Mouse (Mus musculus): ENCODE results near the gene Rac2. TPM values are rescaled to one million over a fixed set of nuclear protein-coding genes. Genes with fewer than 3 reads are reported as not detected.

The Rac2 gene
- polyA plus RNA-seq, 1 experiment from 2014 or later = 7.6 TPM

- Histone ChIP-seq H3K27me3 (ENCODE audit: control insufficient read depth, insufficient read depth, low read length) (no peaks in the 10 kb centered on the region), H3K27ac (ENCODE audit: low read depth, low read length) (no peak overlapping the region), H3K36me3 (ENCODE audit: control insufficient read depth, insufficient read depth, low read length) (no peaks in the 10 kb centered on the region), H3K4me3 (ENCODE audit: low read length) (no peak overlapping the region), H3K9ac (ENCODE audit: low read depth, low read length) (no peak overlapping the region), H3K4me1 (ENCODE audit: control insufficient read depth, insufficient read depth, low read length) (no peaks in the 10 kb centered on the region), H3K9me3 (ENCODE audit: control insufficient read depth, low read length) (no peaks in the 10 kb centered on the region), H3K4me2 (replicated peaks; ENCODE audit: low read depth, low read length) (no peak overlapping the region)
- whole genome bisulfite sequencing = 81% methylated on average over 13 of the region's 13 CpGs
- no peak for ATAC-seq (ENCODE audit: low FRiP score, low TSS enrichment)
These were observed 27.1 kb upstream of the Rac2 start for GRCm38 (mm10) chr15:78599529-78600193.

DNA sequence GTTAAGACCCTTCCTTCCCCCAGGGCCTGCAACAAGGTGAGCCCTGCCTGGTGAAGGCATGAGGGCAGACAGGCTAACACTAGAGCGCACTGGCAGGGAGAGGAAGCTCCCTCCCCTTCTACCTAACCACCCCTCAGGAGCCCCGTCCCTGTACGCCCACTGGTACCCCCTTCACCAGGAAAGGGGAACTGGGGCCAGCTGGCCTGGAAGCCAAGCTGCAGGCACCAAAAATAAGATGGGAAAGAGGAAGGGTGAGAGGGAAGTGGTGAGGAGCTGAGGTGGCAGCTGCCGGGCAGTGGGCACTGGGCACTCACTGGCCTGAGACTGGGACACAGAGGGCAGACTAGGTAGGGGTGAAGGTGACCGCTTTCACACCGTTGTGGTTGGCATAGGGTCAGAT, 26.5 kb upstream of the Rac2 start:
- Histone ChIP-seq H3K4me2 (replicated peaks; ENCODE audit: low read depth, low read length) (no peak overlapping the region), H3K9me3 (ENCODE audit: control insufficient read depth, low read length) (no peaks in the 10 kb centered on the region), H3K9ac (ENCODE audit: low read depth, low read length) (no peak overlapping the region), H3K4me3 (ENCODE audit: low read length) (no peak overlapping the region), H3K4me1 (ENCODE audit: control insufficient read depth, insufficient read depth, low read length) (no peaks in the 10 kb centered on the region), H3K27me3 (ENCODE audit: control insufficient read depth, insufficient read depth, low read length) (no peaks in the 10 kb centered on the region), H3K27ac (ENCODE audit: low read depth, low read length) (no peak overlapping the region), H3K36me3 (ENCODE audit: control insufficient read depth, insufficient read depth, low read length) (no peaks in the 10 kb centered on the region)
- 89% methylated on average over 6 of the region's 6 CpGs for WGBS
- no peak for ATAC-seq (ENCODE audit: low FRiP score, low TSS enrichment)

GRCm38 (mm10) chr15:78597729-78598128, 25.1 kb upstream of the Rac2 start:
- Histone ChIP-seq H3K27me3 (ENCODE audit: control insufficient read depth, insufficient read depth, low read length) (no peaks in the 10 kb centered on the region), H3K4me1 (ENCODE audit: control insufficient read depth, insufficient read depth, low read length) (no peaks in the 10 kb centered on the region), H3K4me2 (replicated peaks; ENCODE audit: low read depth, low read length) (no peak overlapping the region), H3K9me3 (ENCODE audit: control insufficient read depth, low read length) (no peaks in the 10 kb centered on the region), H3K36me3 (ENCODE audit: control insufficient read depth, insufficient read depth, low read length) (no peaks in the 10 kb centered on the region), H3K4me3 (ENCODE audit: low read length) (no peak overlapping the region), H3K9ac (ENCODE audit: low read depth, low read length) (no peak overlapping the region), H3K27ac (ENCODE audit: low read depth, low read length) (no peak overlapping the region)
- 0 out of 2 replicates have a peak, but pooled peaks have one; percentile 51 for ATAC-seq (ENCODE audit: low FRiP score, low TSS enrichment)
- WGBS = 46% methylated on average over 4 of the region's 4 CpGs

DNA sequence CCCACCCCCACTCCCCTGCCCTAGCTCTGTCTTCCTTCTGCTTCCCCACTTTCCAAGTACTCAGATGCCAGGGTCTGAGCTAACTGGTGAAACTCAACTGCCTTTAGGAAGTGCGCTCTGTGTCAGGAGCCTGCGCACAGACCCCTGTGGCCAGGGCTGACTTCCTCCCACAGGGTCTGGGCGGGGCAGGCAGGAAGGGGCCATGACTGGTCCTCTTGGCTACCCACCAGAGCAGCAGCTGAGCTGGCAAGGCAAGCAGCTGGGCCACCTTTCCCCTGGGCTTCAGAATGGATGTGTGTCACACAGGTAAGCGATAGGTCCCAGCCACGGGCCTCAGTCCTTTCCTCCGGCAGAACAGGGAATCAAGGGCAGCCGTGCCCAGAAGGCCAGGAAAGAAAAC, 24.3 kb upstream of the Rac2 start, which contains the start of gene Cyth4:
Cyth4 (plus strand) TSS at position 134 of the 400 bp plus-strand sequence.
- no peak for ATAC-seq (ENCODE audit: low FRiP score, low TSS enrichment)

DNA sequence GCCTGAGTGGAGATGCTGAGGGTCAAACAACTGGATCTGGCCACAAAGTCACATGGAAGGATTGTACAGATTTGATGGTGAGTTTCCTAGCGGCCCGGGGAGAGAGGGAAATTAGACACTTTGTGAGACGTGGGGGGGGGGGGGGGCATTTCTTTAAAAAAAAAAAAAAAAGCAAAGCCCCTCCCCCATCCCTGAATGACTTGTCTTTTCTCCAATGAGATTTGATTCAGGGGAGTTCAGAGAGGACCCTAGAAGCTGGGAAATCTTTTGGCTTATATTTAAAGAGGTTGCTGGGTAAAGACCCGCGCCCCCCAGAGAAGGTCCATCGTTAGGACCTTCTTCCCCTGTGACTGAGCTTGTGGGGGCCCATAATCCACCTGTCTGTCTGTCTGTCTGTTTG, 23.9 kb upstream of the Rac2 start:
- H3K27ac ChIP-seq (ENCODE audit: low read depth, low read length) = no peak overlapping the region
- no peak overlapping the region for H3K4me3 ChIP-seq (ENCODE audit: low read length)
- no peak overlapping the region for H3K4me2 ChIP-seq (replicated peaks; ENCODE audit: low read depth, low read length)
- 87% methylated on average over 6 of the region's 6 CpGs for WGBS
- H3K4me1 ChIP-seq (ENCODE audit: control insufficient read depth, insufficient read depth, low read length) = 0 out of 2 replicates have a peak, but pooled peaks cover 1% of the 10 kb centered on the region
- no peak for ATAC-seq (ENCODE audit: low FRiP score, low TSS enrichment)
- H3K9me3 ChIP-seq (ENCODE audit: control insufficient read depth, low read length) = no peaks in the 10 kb centered on the region
- no peaks in the 10 kb centered on the region for H3K36me3 ChIP-seq (ENCODE audit: control insufficient read depth, insufficient read depth, low read length)
- no peak overlapping the region for H3K9ac ChIP-seq (ENCODE audit: low read depth, low read length)
- no peaks in the 10 kb centered on the region for H3K27me3 ChIP-seq (ENCODE audit: control insufficient read depth, insufficient read depth, low read length)

More for the DNA sequence above, 24.3 kb upstream of the Rac2 start, which contains the start of gene Cyth4:
- no peak within 1 kb of the TSS for H3K27ac ChIP-seq (ENCODE audit: low read depth, low read length)
- no peaks in the 10 kb centered on the region for H3K36me3 ChIP-seq (ENCODE audit: control insufficient read depth, insufficient read depth, low read length)
- H3K9me3 ChIP-seq (ENCODE audit: control insufficient read depth, low read length) = no peaks in the 10 kb centered on the region
- no peak within 1 kb of the TSS for H3K4me3 ChIP-seq (ENCODE audit: low read length)
- H3K4me2 ChIP-seq (replicated peaks; ENCODE audit: low read depth, low read length) = no peak within 1 kb of the TSS
- H3K27me3 ChIP-seq (ENCODE audit: control insufficient read depth, insufficient read depth, low read length) = no peaks in the 10 kb centered on the region
- H3K4me1 ChIP-seq (ENCODE audit: control insufficient read depth, insufficient read depth, low read length) = no peaks in the 10 kb centered on the region
- 82% methylated on average over 7 of the region's 7 CpGs for WGBS
- H3K9ac ChIP-seq (ENCODE audit: low read depth, low read length) = no peak within 1 kb of the TSS

GRCm38 (mm10) chr15:78595468-78595867, 22.9 kb upstream of the Rac2 start:
- 75% methylated on average over 5 of the region's 5 CpGs for WGBS
- Histone ChIP-seq H3K9me3 (ENCODE audit: control insufficient read depth, low read length) (no peaks in the 10 kb centered on the region), H3K27ac (ENCODE audit: low read depth, low read length) (no peak overlapping the region), H3K4me3 (ENCODE audit: low read length) (no peak overlapping the region), H3K36me3 (ENCODE audit: control insufficient read depth, insufficient read depth, low read length) (no peaks in the 10 kb centered on the region), H3K4me2 (replicated peaks; ENCODE audit: low read depth, low read length) (no peak overlapping the region), H3K9ac (ENCODE audit: low read depth, low read length) (no peak overlapping the region), H3K27me3 (ENCODE audit: control insufficient read depth, insufficient read depth, low read length) (no peaks in the 10 kb centered on the region), H3K4me1 (ENCODE audit: control insufficient read depth, insufficient read depth, low read length) (0 out of 2 replicates have a peak, but pooled peaks cover 3% of the 10 kb centered on the region)
- ATAC-seq (ENCODE audit: low FRiP score, low TSS enrichment) = no peak

GRCm38 (mm10) chr15:78594831-78595230, 22.2 kb upstream of the Rac2 start:
- Histone ChIP-seq H3K36me3 (ENCODE audit: control insufficient read depth, insufficient read depth, low read length) (no peaks in the 10 kb centered on the region), H3K4me3 (ENCODE audit: low read length) (no peak overlapping the region), H3K4me1 (ENCODE audit: control insufficient read depth, insufficient read depth, low read length) (0 out of 2 replicates have a peak, but pooled peaks cover 3% of the 10 kb centered on the region), H3K9ac (ENCODE audit: low read depth, low read length) (no peak overlapping the region), H3K4me2 (replicated peaks; ENCODE audit: low read depth, low read length) (no peak overlapping the region), H3K9me3 (ENCODE audit: control insufficient read depth, low read length) (no peaks in the 10 kb centered on the region), H3K27me3 (ENCODE audit: control insufficient read depth, insufficient read depth, low read length) (no peaks in the 10 kb centered on the region), H3K27ac (ENCODE audit: low read depth, low read length) (no peak overlapping the region)
- 86% methylated on average over 2 of the region's 2 CpGs for WGBS
- ATAC-seq (ENCODE audit: low FRiP score, low TSS enrichment) = no peak

DNA sequence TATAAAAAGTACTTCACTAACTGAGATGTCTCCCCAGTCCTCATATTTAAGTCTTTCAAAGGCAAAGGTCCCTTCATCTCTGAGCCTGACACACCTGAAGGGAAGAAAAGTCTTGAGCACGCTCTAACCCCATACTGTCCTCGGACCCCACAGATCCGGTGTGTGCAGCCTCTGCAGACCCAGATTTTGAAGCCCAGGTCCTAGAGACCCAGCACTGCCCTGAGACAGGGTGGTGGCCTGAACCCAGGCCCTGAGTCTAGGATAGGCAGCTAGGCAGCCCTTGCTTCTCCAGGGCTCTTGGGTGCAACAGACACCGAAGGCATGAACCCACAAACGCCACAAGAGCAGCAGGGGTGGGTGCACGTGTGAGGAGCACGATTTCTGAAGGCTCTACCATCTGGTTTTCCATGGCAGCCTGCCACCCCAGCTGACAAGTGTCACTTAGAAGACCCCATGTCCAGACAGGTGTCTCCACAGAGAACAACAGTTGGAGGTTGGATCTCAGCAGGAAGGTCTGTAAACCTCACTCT, 21.4 kb upstream of the Rac2 start:
- H3K27me3 ChIP-seq (ENCODE audit: control insufficient read depth, insufficient read depth, low read length) = no peaks in the 10 kb centered on the region
- ATAC-seq (ENCODE audit: low FRiP score, low TSS enrichment) = no peak
- H3K36me3 ChIP-seq (ENCODE audit: control insufficient read depth, insufficient read depth, low read length) = no peaks in the 10 kb centered on the region
- H3K27ac ChIP-seq (ENCODE audit: low read depth, low read length) = no peak overlapping the region
- H3K4me1 ChIP-seq (ENCODE audit: control insufficient read depth, insufficient read depth, low read length) = 0 out of 2 replicates have a peak, but pooled peaks cover 3% of the 10 kb centered on the region
- H3K4me2 ChIP-seq (replicated peaks; ENCODE audit: low read depth, low read length) = no peak overlapping the region
- no peak overlapping the region for H3K4me3 ChIP-seq (ENCODE audit: low read length)
- no peak overlapping the region for H3K9ac ChIP-seq (ENCODE audit: low read depth, low read length)
- 90% methylated on average over 7 of the region's 7 CpGs for WGBS
- no peaks in the 10 kb centered on the region for H3K9me3 ChIP-seq (ENCODE audit: control insufficient read depth, low read length)

DNA sequence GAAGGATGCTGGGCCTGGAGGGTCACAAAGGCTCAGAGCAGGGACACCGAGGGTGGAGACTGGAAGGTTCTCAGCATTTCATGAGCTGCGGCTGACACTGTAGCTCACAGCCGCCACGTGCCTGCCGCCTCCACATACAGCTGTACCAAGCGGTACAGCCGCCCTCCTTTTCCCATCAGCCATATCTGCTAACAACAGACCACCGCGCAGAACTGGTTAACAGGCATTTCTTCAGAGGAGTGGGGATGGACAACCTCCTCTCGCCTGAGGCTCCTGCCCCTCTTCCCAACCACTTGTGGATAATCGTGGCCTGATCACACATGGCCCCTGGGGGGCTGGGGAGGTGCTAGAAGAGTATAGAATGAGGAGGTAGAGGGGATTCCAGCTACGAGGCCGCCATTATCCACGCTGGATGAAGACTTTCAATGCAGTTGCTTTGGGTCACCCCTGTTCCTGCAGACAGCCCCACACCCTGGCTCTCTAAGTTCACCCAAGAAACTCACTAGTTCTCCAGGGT, 19.9 kb upstream of the Rac2 start:
- no peaks in the 10 kb centered on the region for H3K36me3 ChIP-seq (ENCODE audit: control insufficient read depth, insufficient read depth, low read length)
- 0 out of 2 replicates have a peak, but pooled peaks cover 3% of the 10 kb centered on the region for H3K4me1 ChIP-seq (ENCODE audit: control insufficient read depth, insufficient read depth, low read length)
- no peaks in the 10 kb centered on the region for H3K27me3 ChIP-seq (ENCODE audit: control insufficient read depth, insufficient read depth, low read length)
- no peak for ATAC-seq (ENCODE audit: low FRiP score, low TSS enrichment)
- no peak overlapping the region for H3K4me3 ChIP-seq (ENCODE audit: low read length)
- H3K27ac ChIP-seq (ENCODE audit: low read depth, low read length) = no peak overlapping the region
- H3K9me3 ChIP-seq (ENCODE audit: control insufficient read depth, low read length) = no peaks in the 10 kb centered on the region
- H3K9ac ChIP-seq (ENCODE audit: low read depth, low read length) = no peak overlapping the region
- 75% methylated on average over 14 of the region's 14 CpGs for WGBS
- no peak overlapping the region for H3K4me2 ChIP-seq (replicated peaks; ENCODE audit: low read depth, low read length)
